Mouse (Mus musculus) CD4-positive, CD25-positive, alpha-beta regulatory T cell, adult 4 months (primary cell): ENCODE measurements around the gene Rbm3. TPM values are rescaled to one million over a fixed set of nuclear protein-coding genes. Genes with fewer than 3 reads are reported as not detected.

Source experiments
- ATAC-seq: one replicate; pipeline ENCODE4 v1.8.0; 2017
- polyA plus RNA-seq, 2 experiments: library from polyadenylated mRNA; unstranded; fragments of 100-300 nt; shearing (Covaris generic); gene quantifications; one replicate each; pipeline ENCODE4 v1.2.1; 2017

Rbm3 gene
- 100 to 1,000 TPM; 519 to 666 TPM for polyA plus RNA-seq

DNA sequence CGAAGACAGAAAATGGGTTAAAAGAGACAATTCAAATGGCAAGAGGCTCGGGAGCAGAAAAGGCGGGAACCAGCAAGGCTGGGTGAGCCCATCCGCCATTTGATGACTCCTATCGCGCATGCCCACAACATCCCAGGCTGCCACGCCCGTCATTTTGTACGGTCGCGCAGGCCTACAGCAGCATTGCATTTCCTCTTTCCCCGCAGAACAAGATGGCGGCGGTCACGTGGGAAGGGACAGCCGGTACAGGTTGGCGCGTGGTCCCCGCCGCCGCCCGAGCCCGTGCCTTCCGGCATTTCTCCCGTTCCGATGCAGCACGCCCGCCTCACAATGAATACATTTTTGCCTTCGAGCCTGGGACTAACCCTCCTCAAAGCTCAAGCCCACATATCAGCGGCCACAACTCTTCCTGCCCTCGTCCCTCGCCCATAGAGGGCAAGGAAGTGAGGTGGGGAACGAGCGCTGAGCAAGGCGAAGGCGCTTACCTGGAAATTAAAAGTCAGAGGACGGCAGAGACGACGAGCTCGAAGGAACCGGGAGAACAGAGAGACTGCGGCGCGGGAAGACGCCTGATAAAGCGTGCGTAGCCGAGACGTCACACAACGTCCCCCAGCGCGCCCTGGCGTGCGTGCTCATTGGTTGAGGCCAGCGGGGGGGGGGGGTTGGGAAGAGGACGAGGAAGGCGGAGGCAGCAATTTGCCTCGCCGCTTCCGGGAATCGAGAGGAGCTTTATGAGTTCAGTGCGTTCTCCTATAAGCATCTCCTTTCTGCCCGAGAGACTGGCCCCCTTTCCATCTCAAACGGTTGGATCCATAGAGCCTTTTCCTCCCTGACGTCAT is at the start of gene Rbm3:
Gene Rbm3 (minus strand): TSS at position 728 of the 839 bp plus-strand sequence.
- peak; percentile 84 for ATAC-seq

- ATAC-seq: peak; percentile 30
Measured at GRCm38 (mm10) chrX:8193419-8193723, 47.7 kb upstream of the Rbm3 start, which contains the start of gene Ebp. Gene Ebp, minus strand, starts transcription at chrX:8193512.

GRCm38 (mm10) chrX:8192640-8193418 is 47.1 kb upstream of the Rbm3 start:
- ATAC-seq: peak; percentile 99

GRCm38 (mm10) chrX:8192126-8192639 is 46.5 kb upstream of the Rbm3 start:
- ATAC-seq: no peak

GRCm38 (mm10) chrX:8182871-8183540 is 37.3 kb upstream of the Rbm3 start:
- ATAC-seq: no peak

GRCm38 (mm10) chrX:8179646-8180045 is 34.0 kb upstream of the Rbm3 start:
- no peak for ATAC-seq

- no peak for ATAC-seq
Measured at GRCm38 (mm10) chrX:8178871-8179270, 33.2 kb upstream of the Rbm3 start.

- ATAC-seq: peak; percentile 82
Measured at GRCm38 (mm10) chrX:8175504-8176385, 30.1 kb upstream of the Rbm3 start, which contains the start of gene Tbc1d25. Gene Tbc1d25, minus strand, starts transcription at chrX:8176181.

DNA sequence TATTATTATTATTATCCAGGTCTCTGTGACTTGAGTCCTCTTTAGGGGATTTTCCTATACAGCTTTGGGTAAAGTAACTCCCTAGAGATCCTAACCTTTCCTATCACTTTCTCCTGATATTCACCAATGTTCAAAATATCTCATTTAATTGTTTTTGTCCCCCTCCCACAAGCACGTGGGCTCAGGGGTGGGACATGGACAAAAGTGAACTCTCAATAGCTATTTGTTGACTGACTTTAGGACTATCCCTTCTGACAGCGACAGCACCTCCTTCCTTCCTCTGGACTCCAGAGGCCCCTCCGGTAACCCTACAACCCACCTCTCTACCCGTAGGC is 29.5 kb upstream of the Rbm3 start:
- ATAC-seq: no peak

DNA sequence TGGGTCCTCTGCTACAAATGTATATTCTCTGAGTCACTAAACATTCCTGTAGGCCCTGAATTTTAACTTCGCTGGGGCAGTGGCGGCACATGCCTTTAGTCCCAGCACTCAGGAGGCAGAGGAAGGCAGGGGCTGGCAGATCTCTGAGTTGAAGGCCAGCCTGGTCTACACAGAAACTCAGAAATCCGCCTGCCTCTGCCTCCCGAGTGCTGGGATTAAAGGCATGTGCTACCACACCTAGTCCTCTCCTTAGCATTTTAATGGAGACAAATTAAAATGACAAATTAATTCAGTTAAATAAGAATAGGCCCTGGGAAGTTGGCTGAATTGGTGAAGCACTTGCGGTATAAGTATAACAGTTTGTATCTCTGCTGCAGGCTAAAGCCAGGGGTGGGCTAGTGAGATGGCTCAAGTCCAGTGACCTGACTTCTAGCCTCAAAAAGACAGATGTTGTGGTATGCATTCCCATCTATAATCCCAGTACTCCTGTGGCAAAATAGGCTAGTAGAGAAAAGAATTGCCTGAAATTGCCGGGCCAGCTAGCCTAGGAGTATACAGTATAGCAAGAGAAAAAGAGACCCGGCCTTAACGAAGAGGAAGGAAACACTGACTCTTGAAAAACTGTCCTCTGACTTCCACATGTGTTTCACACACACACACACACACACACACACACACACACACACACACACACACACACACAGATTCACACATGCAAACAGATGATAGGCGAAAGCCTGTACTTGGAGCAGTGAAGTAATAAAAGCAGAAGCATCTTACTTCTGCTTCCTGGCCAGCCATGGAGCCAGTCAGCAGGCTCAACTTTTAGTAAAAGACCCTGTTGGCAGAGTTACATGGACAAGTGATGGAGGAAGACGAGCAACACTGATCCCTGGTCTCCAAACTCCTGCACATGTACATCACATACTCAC is 22.3 kb upstream of the Rbm3 start:
- no peak for ATAC-seq

DNA sequence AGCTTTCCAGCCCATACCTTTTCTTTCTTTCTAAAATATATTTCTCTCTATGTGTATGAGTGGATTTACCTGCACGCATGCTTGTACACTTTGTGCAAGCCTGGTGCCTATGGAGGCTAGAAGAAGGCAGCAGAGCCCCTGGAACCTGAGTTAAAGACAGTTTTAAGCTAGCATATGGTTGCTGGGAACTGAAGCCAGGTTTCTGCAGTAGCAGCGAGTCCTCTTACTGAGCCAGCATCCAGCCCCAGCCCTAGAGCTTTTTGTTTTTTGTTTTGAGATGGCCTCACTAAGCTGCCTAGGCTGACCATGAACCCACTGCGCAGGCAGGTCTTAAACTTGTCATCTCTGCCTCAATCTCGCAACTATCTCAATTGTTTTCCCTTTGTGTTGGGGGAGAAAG is 18.8 kb upstream of the Rbm3 start:
- ATAC-seq: no peak

DNA sequence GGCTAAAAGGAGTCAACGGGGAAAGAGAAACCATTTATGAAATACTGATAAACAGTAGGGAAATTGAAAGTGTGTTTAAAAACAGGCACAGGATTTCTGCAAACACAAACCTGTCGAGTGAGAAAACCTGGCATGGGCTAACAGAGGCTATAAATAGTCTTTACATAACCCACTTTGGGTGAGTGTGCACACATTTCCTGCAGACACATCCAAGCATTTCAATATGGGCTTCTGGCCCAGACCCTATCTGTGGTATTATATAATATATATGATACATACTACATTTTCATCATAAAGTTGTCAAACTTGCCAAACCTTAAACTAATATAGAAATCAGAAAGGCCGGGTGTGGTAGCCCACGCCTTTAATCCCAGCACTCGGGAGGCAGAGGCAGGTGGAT is 17.4 kb upstream of the Rbm3 start:
- no peak for ATAC-seq

GRCm38 (mm10) chrX:8143750-8144149 is 1.9 kb downstream of the Rbm3 start:
- no peak for ATAC-seq

GRCm38 (mm10) chrX:8142948-8143347 is 2.7 kb downstream of the Rbm3 start:
- ATAC-seq: no peak

DNA sequence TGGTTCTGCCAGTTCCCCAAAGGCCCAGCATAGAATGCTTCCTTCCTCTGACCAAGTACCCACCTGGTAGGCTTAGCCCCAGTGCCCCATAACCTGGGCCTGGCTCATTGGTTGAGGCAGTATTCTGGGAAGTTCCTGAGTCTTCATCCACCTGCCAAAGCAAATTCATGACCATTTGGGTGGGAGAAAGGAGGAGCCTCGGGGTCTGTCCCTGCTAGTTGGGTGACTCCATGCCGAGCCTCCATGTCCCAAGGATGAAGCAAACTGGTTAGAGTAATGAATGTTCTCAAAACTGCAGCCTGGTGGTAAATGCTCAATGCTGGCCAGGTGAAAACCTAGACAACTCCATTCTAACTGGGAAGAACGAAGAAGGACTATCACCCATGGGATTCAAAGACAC is 4.6 kb downstream of the Rbm3 start:
- ATAC-seq: no peak

DNA sequence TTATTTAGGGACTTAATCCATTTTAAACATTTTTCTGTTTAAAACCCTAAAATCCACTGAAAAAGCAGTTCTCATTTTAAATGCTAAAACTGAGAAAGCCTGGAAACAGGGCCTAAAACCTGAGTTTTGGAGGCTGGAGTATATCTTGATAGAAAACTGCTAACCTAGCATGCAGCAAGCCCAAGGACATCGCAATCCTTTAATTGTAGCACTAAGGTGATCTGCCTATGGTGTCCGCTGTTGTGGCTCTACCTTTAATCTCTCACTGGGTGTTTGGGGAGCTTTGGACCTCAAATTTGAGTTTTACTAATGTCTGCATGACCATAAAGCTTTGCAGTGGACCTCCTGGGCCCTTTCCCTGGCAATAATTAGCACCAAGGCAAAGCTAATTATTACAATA is 5.2 kb downstream of the Rbm3 start:
- ATAC-seq: no peak

GRCm38 (mm10) chrX:8139480-8139879 is 6.2 kb downstream of the Rbm3 start:
- no peak for ATAC-seq

DNA sequence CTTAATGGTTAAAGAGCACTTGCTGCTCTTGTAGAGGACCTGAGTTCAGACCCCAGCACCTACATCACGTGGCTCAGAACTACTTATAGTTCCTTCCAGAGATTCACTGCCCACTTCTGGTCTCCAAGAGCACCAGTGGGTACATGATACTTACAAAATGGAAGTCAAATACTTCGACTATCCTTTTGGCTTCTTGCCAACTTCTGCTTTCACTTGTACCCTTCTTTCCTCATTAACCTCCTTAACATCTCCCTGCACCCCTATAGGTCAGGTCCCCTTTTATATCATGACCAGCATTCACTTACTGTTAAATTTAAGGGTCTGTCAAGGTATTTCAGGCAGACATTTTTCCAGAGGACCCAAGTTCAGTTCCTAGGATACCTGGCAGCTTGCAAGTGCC is 9.8 kb downstream of the Rbm3 start:
- ATAC-seq: no peak

- ATAC-seq: peak; percentile 82
Measured at GRCm38 (mm10) chrX:8132017-8132976, 13.4 kb downstream of the Rbm3 start, which contains the start of gene Wdr13. Gene Wdr13, minus strand, starts transcription at chrX:8132892.

- ATAC-seq: no peak
Measured at GRCm38 (mm10) chrX:8131393-8131792, 14.3 kb downstream of the Rbm3 start.
